Mouse (Mus musculus) erythroblast, embryonic 14.5 days (primary cell): ENCODE data around the gene Tmem235. TPM values are rescaled to one million over a fixed set of nuclear protein-coding genes. Genes with fewer than 3 reads are reported as not detected.

Experiments
- H3K27me3 ChIP-seq: 2 replicates; pipeline ENCODE4 v1.6.1; 2012; ENCODE audit warnings: inconsistent platforms; ENCODE audit not compliant: control insufficient read depth
- H3K36me3 ChIP-seq: 2 replicates; pipeline ENCODE4 v1.6.1; 2012; ENCODE audit warnings: mild to moderate bottlenecking, inconsistent platforms; ENCODE audit not compliant: control insufficient read depth
- H3K4me1 ChIP-seq: 2 replicates; pipeline ENCODE4 v1.6.1; 2012; ENCODE audit warnings: inconsistent platforms; ENCODE audit not compliant: control insufficient read depth
- H3K4me3 ChIP-seq: replicated peaks from 2 replicates; pipeline ENCODE3; 2012; ENCODE audit warnings: moderate library complexity, mild to moderate bottlenecking, inconsistent platforms
- H3K9me3 ChIP-seq: 2 replicates; pipeline ENCODE4 v1.6.1; 2012; ENCODE audit warnings: low read length, inconsistent platforms, mixed read lengths; ENCODE audit not compliant: control insufficient read depth
- GATA1 ChIP-seq: IDR thresholded peaks from 2 replicates; pipeline ENCODE4 v1.6.1; 2012; ENCODE audit warnings: low read length, inconsistent platforms, mixed read lengths
- TAL1 ChIP-seq: IDR thresholded peaks from 3 replicates; pipeline ENCODE4 v1.6.1; 2012; ENCODE audit warnings: low read length, inconsistent platforms, mixed read lengths
- polyA plus RNA-seq: library from polyadenylated mRNA; stranded (reverse); fragments of >175 nt; gene quantifications from 2 replicates; pipeline ENCODE4 v1.2.3, GENCODE M21; 2012

Gene Tmem235
- polyA plus RNA-seq, 1 experiment, result not detected

GRCm38 (mm10) chr11:117896533-117896932, 36.0 kb downstream of the Tmem235 start:
- no peak overlapping the region for H3K4me3 ChIP-seq
- H3K4me1 ChIP-seq, result no peaks in the 10 kb centered on the region
- TF ChIP-seq GATA1, result no peak
- TF ChIP-seq TAL1, result no peak
- H3K36me3 ChIP-seq, result no peaks in the 10 kb centered on the region
- H3K9me3 ChIP-seq, result no peaks in the 10 kb centered on the region
- no peaks in the 10 kb centered on the region for H3K27me3 ChIP-seq

DNA sequence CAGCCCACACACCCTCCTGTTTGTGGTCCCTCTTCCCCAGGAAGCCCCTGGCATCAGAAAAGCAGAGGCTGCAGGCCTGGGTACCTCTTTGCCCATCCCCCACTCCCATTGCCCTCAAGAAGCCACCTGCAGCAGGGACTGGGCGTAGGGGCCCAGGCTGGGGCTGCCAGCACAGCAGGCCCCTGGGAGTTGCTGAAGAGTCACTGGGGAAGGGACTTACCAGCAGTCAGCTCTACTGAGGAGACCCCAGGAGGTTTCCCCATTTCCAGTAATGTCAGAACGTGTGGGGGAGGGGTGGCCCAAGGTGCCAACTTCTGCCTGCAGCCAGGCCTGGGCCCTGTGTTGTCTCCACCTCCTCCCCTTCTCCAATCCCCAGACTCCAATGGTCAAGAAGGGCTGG, 41.7 kb downstream of the Tmem235 start:
- no peak for TF ChIP-seq TAL1
- no peaks in the 10 kb centered on the region for H3K4me1 ChIP-seq

GRCm38 (mm10) chr11:117904442-117904841, 43.9 kb downstream of the Tmem235 start:
- H3K27me3 ChIP-seq, result peaks cover under 1% of the 10 kb centered on the region; the same call in 1 of the 2 replicates
- no peaks in the 10 kb centered on the region for H3K4me1 ChIP-seq
- no peaks in the 10 kb centered on the region for H3K9me3 ChIP-seq
- no peaks in the 10 kb centered on the region for H3K36me3 ChIP-seq
- TF ChIP-seq TAL1, result no peak
- no peak overlapping the region for H3K4me3 ChIP-seq

More for the DNA sequence above, 41.7 kb downstream of the Tmem235 start:
- Histone ChIP-seq H3K9me3 (no peaks in the 10 kb centered on the region), H3K27me3 (no peaks in the 10 kb centered on the region), H3K4me3 (no peak overlapping the region), H3K36me3 (no peaks in the 10 kb centered on the region)

GRCm38 (mm10) chr11:117909337-117909736, 48.8 kb downstream of the Tmem235 start:
- H3K36me3 ChIP-seq, result no peaks in the 10 kb centered on the region
- peaks cover 26% of the 10 kb centered on the region for H3K4me1 ChIP-seq

DNA sequence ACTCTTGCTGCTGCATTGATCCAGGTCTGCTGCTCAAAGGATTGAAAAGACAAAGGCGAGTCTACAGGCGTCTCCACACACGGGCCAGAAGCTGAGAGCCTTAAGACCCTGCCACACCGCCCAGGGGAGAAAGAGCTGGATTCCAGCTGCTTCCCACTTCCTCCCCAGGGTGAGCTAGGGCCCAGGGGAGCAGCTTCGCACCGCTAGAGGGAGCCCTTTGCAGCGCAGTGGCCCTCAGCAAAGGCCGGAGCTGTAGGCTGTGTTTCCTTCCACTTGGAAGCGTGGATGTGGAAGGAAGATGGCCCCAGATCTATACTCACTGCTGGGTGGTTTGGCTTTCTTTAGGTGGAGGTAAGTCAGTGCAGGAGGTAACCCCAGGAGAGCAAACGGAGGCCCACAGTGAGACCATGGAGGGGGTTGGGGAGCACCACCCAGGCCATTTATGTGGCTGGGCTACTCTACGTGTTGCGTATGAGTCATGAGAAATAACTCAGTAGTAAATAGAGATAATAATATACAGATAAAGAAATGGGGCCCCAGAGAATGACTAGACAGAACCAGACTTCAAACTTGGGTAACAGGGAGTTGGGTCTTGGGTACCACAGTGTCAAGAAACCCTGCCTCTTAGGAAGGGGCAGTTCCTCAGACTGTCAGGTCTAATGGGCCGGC, 52.3 kb downstream of the Tmem235 start:
- Histone ChIP-seq H3K4me3 (peak overlapping the region; percentile 33), H3K36me3 (no peaks in the 10 kb centered on the region), H3K4me1 (peaks cover 40% of the 10 kb centered on the region), H3K27me3 (peaks cover 13% of the 10 kb centered on the region), H3K9me3 (peaks cover 10% of the 10 kb centered on the region)
- no peak for TF ChIP-seq TAL1
- TF ChIP-seq GATA1, result no peak

More at GRCm38 (mm10) chr11:117909337-117909736, 48.8 kb downstream of the Tmem235 start:
- TF ChIP-seq GATA1 (no peak), TAL1 (no peak)
- H3K9me3 ChIP-seq, result no peaks in the 10 kb centered on the region
- peaks cover 5% of the 10 kb centered on the region for H3K27me3 ChIP-seq
- no peak overlapping the region for H3K4me3 ChIP-seq

- H3K27me3 ChIP-seq, result peaks cover 18% of the 10 kb centered on the region
- peaks cover 41% of the 10 kb centered on the region for H3K4me1 ChIP-seq
- peak overlapping the region; percentile 9 for H3K4me3 ChIP-seq
- H3K9me3 ChIP-seq, result peaks cover 10% of the 10 kb centered on the region
- TF ChIP-seq GATA1, result peak; percentile 62
- TF ChIP-seq TAL1, result peak; percentile 34; the same call in 1 of the 3 replicates
- H3K36me3 ChIP-seq, result no peaks in the 10 kb centered on the region
These were observed 54.0 kb downstream of the Tmem235 start for GRCm38 (mm10) chr11:117914531-117914930.

Other genes starting within 250 kb of the Tmem235 start
- 0.71 and 0.76 TPM in 2 replicates for gene Tnrc6c, start 206.5 kb upstream of the Tmem235 start, polyA plus RNA-seq
- gene Tmc8, start 78.7 kb upstream of the Tmem235 start, polyA plus RNA-seq, result 39.5 and 54.7 TPM in 2 replicates
- gene Tmc6, start 78.6 kb upstream of the Tmem235 start, polyA plus RNA-seq, result 61.5 and 62.4 TPM in 2 replicates
- 202 and 213 TPM in 2 replicates for gene 6030468B19Rik, start 63.1 kb upstream of the Tmem235 start, polyA plus RNA-seq
- gene Gm20708, start 51.1 kb upstream of the Tmem235 start, polyA plus RNA-seq, result 0.16 TPM in 2 replicates
- 7.2 and 10.2 TPM in 2 replicates for gene Syngr2, start 51.1 kb upstream of the Tmem235 start, polyA plus RNA-seq
- gene Afmid, start 34.8 kb upstream of the Tmem235 start, polyA plus RNA-seq, result 0.41 and 2.3 TPM in 2 replicates
- gene Tk1, start 34.7 kb upstream of the Tmem235 start, polyA plus RNA-seq, result 17.8 and 29.7 TPM in 2 replicates
- gene Birc5, start 11.5 kb upstream of the Tmem235 start, polyA plus RNA-seq, result 47.2 and 54.9 TPM in 2 replicates
- 0.13 TPM in 1 of 2 replicates, not detected in the other for gene Tha1, start 12.7 kb downstream of the Tmem235 start, polyA plus RNA-seq
- gene Socs3, start 109.3 kb downstream of the Tmem235 start, polyA plus RNA-seq, result 1.9 and 2.0 TPM in 2 replicates
- 2.6 and 2.8 TPM in 2 replicates for gene Pgs1, start 125.5 kb downstream of the Tmem235 start, polyA plus RNA-seq